Mouse (Mus musculus): ENCODE measurements at regions not wholly inside any gene's neighbourhood (a gene's known extent, or its start where the extent isn't known, plus 50 kb on each side); places are given as distances from the start of the nearest gene placed in this dataset.

GRCm38 (mm10) chr14:72226946-72227345, 264.7 kb downstream of the Gm9195 start:
- intact Hi-C loops (cut with DNase I) = no loop called here

GRCm38 (mm10) chr14:72222836-72223235, 268.8 kb downstream of the Gm9195 start:
- intact Hi-C loops (cut with DNase I) = no loop called here

- intact Hi-C loops (cut with DNase I) = no loop called here
Observed at GRCm38 (mm10) chr14:72219523-72219922, 272.1 kb downstream of the Gm9195 start.

GRCm38 (mm10) chr14:72200307-72200706, 291.3 kb downstream of the Gm9195 start:
- intact Hi-C loops (cut with DNase I) = no loop called here

- intact Hi-C loops (cut with DNase I) = no loop called here
Observed at GRCm38 (mm10) chr14:72199900-72200299, 291.7 kb downstream of the Gm9195 start.

GRCm38 (mm10) chr14:72197972-72198371, 293.7 kb downstream of the Gm9195 start:
- intact Hi-C loops (cut with DNase I) = no loop called here

GRCm38 (mm10) chr14:72187329-72187984, 304.2 kb downstream of the Gm9195 start:
- intact Hi-C loops (cut with DNase I) = loop anchor here (2.0 kb wide), 1 partner anchor 1407 kb away; no protein-coding TSS in a partner anchor

- intact Hi-C loops (cut with DNase I) = no loop called here
Observed at GRCm38 (mm10) chr14:72175751-72176150, 315.9 kb downstream of the Gm9195 start.

- intact Hi-C loops (cut with DNase I) = no loop called here
Observed at GRCm38 (mm10) chr14:72172549-72173405, 318.9 kb downstream of the Gm9195 start.

- intact Hi-C loops (cut with DNase I) = no loop called here
Observed at GRCm38 (mm10) chr14:72171777-72172176, 319.9 kb downstream of the Gm9195 start.

GRCm38 (mm10) chr14:72158537-72159323, 332.9 kb downstream of the Gm9195 start:
- intact Hi-C loops (cut with DNase I) = no loop called here

GRCm38 (mm10) chr14:72155197-72155907, 336.3 kb downstream of the Gm9195 start:
- intact Hi-C loops (cut with DNase I) = no loop called here

- intact Hi-C loops (cut with DNase I) = no loop called here
Observed at GRCm38 (mm10) chr14:72151676-72152075, 340.0 kb downstream of the Gm9195 start.

GRCm38 (mm10) chr14:72149463-72149862, 342.2 kb downstream of the Gm9195 start:
- intact Hi-C loops (cut with DNase I) = no loop called here

GRCm38 (mm10) chr14:72148886-72149285, 342.8 kb downstream of the Gm9195 start:
- intact Hi-C loops (cut with DNase I) = no loop called here

GRCm38 (mm10) chr14:72146381-72146780, 345.3 kb downstream of the Gm9195 start:
- intact Hi-C loops (cut with DNase I) = no loop called here

- intact Hi-C loops (cut with DNase I) = no loop called here
Observed at GRCm38 (mm10) chr14:72142883-72143487, 348.7 kb downstream of the Gm9195 start.

- intact Hi-C loops (cut with DNase I) = no loop called here
Observed at GRCm38 (mm10) chr14:72141136-72141535, 350.5 kb downstream of the Gm9195 start.

- intact Hi-C loops (cut with DNase I) = no loop called here
Observed at GRCm38 (mm10) chr14:72130149-72130548, 361.5 kb downstream of the Gm9195 start.

- intact Hi-C loops (cut with DNase I) = no loop called here
Observed at GRCm38 (mm10) chr14:72121786-72122185, 369.9 kb downstream of the Gm9195 start.

GRCm38 (mm10) chr14:72121006-72121405, 370.6 kb downstream of the Gm9195 start:
- intact Hi-C loops (cut with DNase I) = no loop called here

Measured in adrenal gland (tissue).